Mouse (Mus musculus) myocyte (in vitro differentiated cells): ENCODE results near the gene H2al1h. TPM values are rescaled to one million over a fixed set of nuclear protein-coding genes. Genes with fewer than 3 reads are reported as not detected.
"Not testable (repeated sequence)": the region's sequence is repeated elsewhere in the genome, so short reads cannot be mapped to it uniquely, and the experiment has no call there.

Experiments used
- H3K27me3 ChIP-seq: one replicate; pipeline ENCODE4 v1.6.1; 2011; ENCODE audit not compliant: control insufficient read depth, insufficient read depth, insufficient read length
- H3K36me3 ChIP-seq: one replicate; pipeline ENCODE4 v1.6.1; 2011; ENCODE audit not compliant: control insufficient read depth, insufficient read depth
- H3K4me2 ChIP-seq: one replicate; pipeline ENCODE4 v1.6.1; 2011; ENCODE audit warnings: low read depth, control low read depth
- H3K4me3 ChIP-seq: one replicate; pipeline ENCODE4 v1.5.1; 2011; ENCODE audit warnings: mild to moderate bottlenecking, control low read depth, moderate library complexity
- H3K79me2 ChIP-seq: one replicate; pipeline ENCODE4 v1.6.1; 2011; ENCODE audit not compliant: control insufficient read depth, insufficient read depth
- H3ac ChIP-seq: one replicate; pipeline ENCODE4 v1.6.1; 2011; ENCODE audit not compliant: control insufficient read depth, insufficient read length
- REST ChIP-seq: IDR thresholded peaks from one replicate; pipeline ENCODE4 v1.6.1; 2011; ENCODE audit warnings: mild to moderate bottlenecking, control low read depth, moderate library complexity; ENCODE audit not compliant: insufficient read depth, insufficient read length
- USF1 ChIP-seq: IDR thresholded peaks from one replicate; pipeline ENCODE4 v1.6.1; 2011; ENCODE audit warnings: low read depth, mild to moderate bottlenecking, control low read depth, moderate library complexity
- polyA plus RNA-seq: library from polyadenylated mRNA; unstranded; fragments of >200 nt; fragmentation: generic; extraction: Trizol; gene quantifications from one replicate; pipeline ENCODE4 v1.2.1, GENCODE M21; 2012; ENCODE audit warnings: missing spikeins

Gene H2al1h
- polyA plus RNA-seq, 1 experiment, result not detected

DNA sequence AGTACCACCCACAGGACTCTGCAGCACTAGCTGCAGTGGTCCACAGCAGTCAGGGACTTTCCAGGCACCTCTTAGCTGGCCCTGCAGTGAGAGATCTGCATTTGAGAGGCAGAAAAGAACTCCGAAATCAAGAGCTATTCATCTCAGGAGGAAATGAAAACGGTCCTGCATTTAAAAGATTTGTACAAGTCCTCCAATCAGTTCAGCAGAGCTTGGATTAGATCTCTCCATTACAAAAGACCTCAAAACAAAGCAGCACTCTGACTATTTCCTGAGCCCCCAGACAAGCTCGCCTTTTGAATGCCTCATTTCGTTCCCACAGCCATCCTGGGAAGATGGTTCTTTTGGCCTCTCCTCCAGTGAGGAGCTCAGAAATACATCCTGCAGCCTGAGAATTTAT, 32.0 kb upstream of the H2al1h start:
- Histone ChIP-seq H3ac (no peak overlapping the region), H3K27me3 (no peaks in the 10 kb centered on the region), H3K79me2 (no peaks in the 10 kb centered on the region), H3K4me3 (no peak overlapping the region), H3K36me3 (no peaks in the 10 kb centered on the region), H3K4me2 (no peak overlapping the region)
- TF ChIP-seq REST (no peak), USF1 (no peak)

DNA sequence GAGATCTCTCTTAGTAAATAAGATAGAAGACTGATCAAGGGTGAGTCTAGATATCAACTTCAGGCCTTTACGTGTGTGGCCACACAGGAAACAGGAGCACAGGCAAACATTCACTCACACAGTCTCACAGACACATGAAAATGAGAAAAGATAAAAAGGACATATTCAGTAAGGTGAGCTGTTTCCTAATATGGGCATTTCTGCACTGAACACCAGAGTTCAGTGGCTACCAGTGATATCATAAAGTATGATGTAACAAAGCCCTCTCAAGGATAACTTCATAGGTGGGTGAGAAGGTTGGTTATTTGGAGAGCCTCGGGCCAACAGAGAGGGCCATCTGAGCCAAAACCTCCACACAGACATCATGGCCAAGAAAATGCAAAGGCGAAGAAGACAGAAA, 22.3 kb upstream of the H2al1h start, which contains the start of gene H2al1a:
H2al1a (plus strand) TSS at position 301 of the 400 bp plus-strand sequence.
- not testable (repeated sequence) for H3K4me3 ChIP-seq

DNA sequence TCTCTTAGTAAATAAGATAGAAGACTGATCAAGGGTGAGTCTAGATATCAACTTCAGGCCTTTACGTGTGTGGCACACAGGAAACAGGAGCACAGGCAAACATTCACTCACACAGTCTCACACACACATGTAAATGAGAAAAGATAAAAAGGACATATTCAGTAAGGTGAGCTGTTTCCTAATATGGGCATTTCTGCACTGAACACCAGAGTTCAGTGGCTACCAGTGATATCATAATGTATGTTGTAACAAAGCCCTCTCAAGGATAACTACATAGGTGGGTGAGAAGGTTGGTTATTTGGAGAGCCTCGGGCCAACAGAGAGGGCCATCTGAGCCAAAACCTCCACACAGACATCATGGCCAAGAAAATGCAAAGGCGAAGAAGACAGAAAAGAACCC, 19.2 kb upstream of the H2al1h start, which contains the start of gene H2al1b:
H2al1b (plus strand) TSS at position 301 of the 400 bp plus-strand sequence.
- not testable (repeated sequence) for H3K4me2 ChIP-seq, H3K4me3 ChIP-seq, H3K27me3 ChIP-seq, H3K36me3 ChIP-seq, H3ac ChIP-seq, H3K79me2 ChIP-seq

More for the DNA sequence above, 22.3 kb upstream of the H2al1h start, which contains the start of gene H2al1a:
- H3K36me3 ChIP-seq, H3K27me3 ChIP-seq, H3ac ChIP-seq, H3K79me2 ChIP-seq, H3K4me2 ChIP-seq: not testable (repeated sequence)

DNA sequence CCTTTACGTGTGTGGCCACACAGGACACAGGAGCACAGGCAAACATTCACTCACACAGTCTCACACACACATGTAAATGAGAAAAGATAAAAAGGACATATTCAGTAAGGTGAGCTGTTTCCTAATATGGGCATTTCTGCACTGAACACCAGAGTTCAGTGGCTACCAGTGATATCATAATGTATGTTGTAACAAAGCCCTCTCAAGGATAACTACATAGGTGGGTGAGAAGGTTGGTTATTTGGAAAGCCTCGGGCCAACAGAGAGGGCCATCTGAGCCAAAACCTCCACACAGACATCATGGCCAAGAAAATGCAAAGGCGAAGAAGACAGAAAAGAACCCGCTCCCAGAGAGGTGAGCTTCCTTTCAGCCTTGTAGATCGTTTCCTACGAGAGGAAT, 15.9 kb upstream of the H2al1h start, which contains the start of gene H2al1c:
H2al1c (plus strand) TSS at position 301 of the 400 bp plus-strand sequence.
- H3K4me3 ChIP-seq, H3ac ChIP-seq, H3K79me2 ChIP-seq, H3K4me2 ChIP-seq, H3K36me3 ChIP-seq, H3K27me3 ChIP-seq: not testable (repeated sequence)

DNA sequence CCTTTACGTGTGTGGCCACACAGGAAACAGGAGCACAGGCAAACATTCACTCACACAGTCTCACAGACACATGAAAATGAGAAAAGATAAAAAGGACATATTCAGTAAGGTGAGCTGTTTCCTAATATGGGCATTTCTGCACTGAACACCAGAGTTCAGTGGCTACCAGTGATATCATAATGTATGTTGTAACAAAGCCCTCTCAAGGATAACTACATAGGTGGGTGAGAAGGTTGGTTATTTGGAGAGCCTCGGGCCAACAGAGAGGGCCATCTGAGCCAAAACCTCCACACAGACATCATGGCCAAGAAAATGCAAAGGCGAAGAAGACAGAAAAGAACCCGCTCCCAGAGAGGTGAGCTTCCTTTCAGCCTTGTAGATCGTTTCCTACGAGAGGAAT, 12.8 kb upstream of the H2al1h start, which contains the start of gene H2al1d:
H2al1d (plus strand) TSS at position 301 of the 400 bp plus-strand sequence.
- H3K4me3 ChIP-seq, result not testable (repeated sequence)

DNA sequence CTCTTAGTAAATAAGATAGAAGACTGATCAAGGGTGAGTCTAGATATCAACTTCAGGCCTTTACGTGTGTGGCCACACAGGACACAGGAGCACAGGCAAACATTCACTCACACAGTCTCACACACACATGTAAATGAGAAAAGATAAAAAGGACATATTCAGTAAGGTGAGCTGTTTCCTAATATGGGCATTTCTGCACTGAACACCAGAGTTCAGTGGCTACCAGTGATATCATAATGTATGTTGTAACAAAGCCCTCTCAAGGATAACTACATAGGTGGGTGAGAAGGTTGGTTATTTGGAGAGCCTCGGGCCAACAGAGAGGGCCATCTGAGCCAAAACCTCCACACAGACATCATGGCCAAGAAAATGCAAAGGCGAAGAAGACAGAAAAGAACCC, 9.7 kb upstream of the H2al1h start, which contains the start of gene H2al1e:
H2al1e (plus strand) TSS at position 301 of the 400 bp plus-strand sequence.
- not testable (repeated sequence) for H3K4me3 ChIP-seq, H3K36me3 ChIP-seq, H3K79me2 ChIP-seq, H3ac ChIP-seq, H3K27me3 ChIP-seq, H3K4me2 ChIP-seq

More for the DNA sequence above, 12.8 kb upstream of the H2al1h start, which contains the start of gene H2al1d:
- H3K79me2 ChIP-seq, H3ac ChIP-seq, H3K27me3 ChIP-seq, H3K36me3 ChIP-seq, H3K4me2 ChIP-seq: not testable (repeated sequence)

DNA sequence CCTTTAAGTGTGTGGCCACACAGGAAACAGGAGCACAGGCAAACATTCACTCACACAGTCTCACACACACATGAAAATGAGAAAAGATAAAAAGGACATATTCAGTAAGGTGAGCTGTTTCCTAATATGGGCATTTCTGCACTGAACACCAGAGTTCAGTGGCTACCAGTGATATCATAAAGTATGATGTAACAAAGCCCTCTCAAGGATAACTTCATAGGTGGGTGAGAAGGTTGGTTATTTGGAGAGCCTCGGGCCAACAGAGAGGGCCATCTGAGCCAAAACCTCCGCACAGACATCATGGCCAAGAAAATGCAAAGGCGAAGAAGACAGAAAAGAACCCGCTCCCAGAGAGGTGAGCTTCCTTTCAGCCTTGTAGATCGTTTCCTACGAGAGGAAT, 6.4 kb upstream of the H2al1h start, which contains the start of gene H2al1f:
H2al1f (plus strand) TSS at position 301 of the 400 bp plus-strand sequence.
- H3ac ChIP-seq, H3K27me3 ChIP-seq, H3K4me2 ChIP-seq, H3K79me2 ChIP-seq, H3K4me3 ChIP-seq, H3K36me3 ChIP-seq: not testable (repeated sequence)

DNA sequence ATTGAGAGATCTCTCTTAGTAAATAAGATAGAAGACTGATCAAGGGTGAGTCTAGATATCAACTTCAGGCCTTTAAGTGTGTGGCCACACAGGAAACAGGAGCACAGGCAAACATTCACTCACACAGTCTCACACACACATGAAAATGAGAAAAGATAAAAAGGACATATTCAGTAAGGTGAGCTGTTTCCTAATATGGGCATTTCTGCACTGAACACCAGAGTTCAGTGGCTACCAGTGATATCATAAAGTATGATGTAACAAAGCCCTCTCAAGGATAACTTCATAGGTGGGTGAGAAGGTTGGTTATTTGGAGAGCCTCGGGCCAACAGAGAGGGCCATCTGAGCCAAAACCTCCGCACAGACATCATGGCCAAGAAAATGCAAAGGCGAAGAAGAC, 3.3 kb upstream of the H2al1h start, which contains the start of gene H2al1g:
H2al1g (plus strand) TSS at position 301 of the 400 bp plus-strand sequence.
- H3K36me3 ChIP-seq, H3ac ChIP-seq, H3K27me3 ChIP-seq, H3K79me2 ChIP-seq, H3K4me2 ChIP-seq, H3K4me3 ChIP-seq: not testable (repeated sequence)

DNA sequence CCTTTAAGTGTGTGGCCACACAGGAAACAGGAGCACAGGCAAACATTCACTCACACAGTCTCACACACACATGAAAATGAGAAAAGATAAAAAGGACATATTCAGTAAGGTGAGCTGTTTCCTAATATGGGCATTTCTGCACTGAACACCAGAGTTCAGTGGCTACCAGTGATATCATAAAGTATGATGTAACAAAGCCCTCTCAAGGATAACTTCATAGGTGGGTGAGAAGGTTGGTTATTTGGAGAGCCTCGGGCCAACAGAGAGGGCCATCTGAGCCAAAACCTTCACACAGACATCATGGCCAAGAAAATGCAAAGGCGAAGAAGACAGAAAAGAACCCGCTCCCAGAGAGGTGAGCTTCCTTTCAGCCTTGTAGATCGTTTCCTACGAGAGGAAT, 3.1 kb downstream of the H2al1h start, which contains the start of gene H2al1i:
H2al1i (plus strand) TSS at position 301 of the 400 bp plus-strand sequence.
- H3K4me2 ChIP-seq, H3ac ChIP-seq, H3K27me3 ChIP-seq, H3K36me3 ChIP-seq, H3K79me2 ChIP-seq, H3K4me3 ChIP-seq: not testable (repeated sequence)

DNA sequence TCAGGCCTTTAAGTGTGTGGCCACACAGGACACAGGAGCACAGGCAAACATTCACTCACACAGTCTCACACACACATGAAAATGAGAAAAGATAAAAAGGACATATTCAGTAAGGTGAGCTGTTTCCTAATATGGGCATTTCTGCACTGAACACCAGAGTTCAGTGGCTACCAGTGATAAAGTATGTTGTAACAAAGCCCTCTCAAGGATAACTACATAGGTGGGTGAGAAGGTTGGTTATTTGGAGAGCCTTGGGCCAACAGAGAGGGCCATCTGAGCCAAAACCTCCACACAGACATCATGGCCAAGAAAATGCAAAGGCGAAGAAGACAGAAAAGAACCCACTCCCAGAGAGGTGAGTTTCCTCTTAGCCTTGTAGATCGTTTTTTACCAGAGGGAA, 6.2 kb downstream of the H2al1h start, which contains the start of gene H2al1j:
H2al1j (plus strand) TSS at position 301 of the 400 bp plus-strand sequence.
- H3ac ChIP-seq, H3K36me3 ChIP-seq, H3K27me3 ChIP-seq, H3K4me3 ChIP-seq, H3K79me2 ChIP-seq, H3K4me2 ChIP-seq: not testable (repeated sequence)
